Mouse (Mus musculus): ENCODE data around the gene Secisbp2l. TPM values are rescaled to one million over a fixed set of nuclear protein-coding genes. Genes with fewer than 3 reads are reported as not detected.
A peak's percentile ranks its signal among the peaks of the same experiment; 100 is the strongest.

Secisbp2l gene
- polyA plus RNA-seq (2017; shearing (Covaris generic)) = 10 to 100 TPM; 23.0 to 26.0 (median 24.1) TPM

- peak; percentile 88 for ATAC-seq
Observed at GRCm38 (mm10) chr2:125782719-125783109, at the start of gene Secisbp2l. Secisbp2l (minus strand) TSS chr2:125782870.

- peak; percentile 77 for ATAC-seq
Observed at GRCm38 (mm10) chr2:125829924-125830323, 47.3 kb upstream of the Secisbp2l start.

DNA sequence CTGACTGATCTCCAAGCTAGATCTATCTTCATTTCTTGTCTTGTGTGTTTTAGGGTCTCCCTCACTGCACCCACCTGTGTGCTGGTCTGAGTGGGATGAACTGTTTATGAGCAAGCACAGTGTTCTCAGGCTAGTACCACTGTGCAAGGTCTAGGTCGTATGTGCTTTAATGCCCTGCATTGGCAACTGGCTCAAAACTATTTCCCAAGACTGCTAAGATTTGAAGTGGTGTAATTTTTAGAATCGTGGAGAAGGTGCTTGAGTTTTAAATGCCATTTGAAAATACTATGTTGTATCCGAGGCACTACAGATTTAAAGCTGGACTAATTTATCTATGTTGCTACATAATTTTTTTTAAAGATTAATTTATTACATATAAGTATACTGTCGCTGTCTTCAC, 45.2 kb upstream of the Secisbp2l start:
- ATAC-seq = no peak

GRCm38 (mm10) chr2:125826201-125826600, 43.5 kb upstream of the Secisbp2l start:
- no peak for ATAC-seq

DNA sequence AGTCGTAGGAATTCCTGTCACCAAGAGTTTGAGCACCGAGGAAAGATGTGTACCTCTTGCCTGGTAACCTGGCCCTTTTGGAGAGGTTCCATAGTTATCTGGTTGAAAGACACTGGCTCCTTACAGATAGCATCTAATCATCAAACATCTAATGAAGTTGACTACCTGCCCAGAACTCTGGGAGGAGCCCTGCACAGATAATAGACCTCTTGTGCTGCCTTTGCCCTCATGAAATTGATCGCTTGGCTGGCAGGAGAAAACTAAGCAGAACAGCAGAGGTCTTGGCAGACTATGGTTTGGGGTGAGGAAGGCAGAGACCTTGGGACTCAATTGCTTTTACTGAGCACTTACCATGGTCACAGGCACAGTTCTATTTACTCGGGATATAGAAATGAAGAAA, 37.7 kb upstream of the Secisbp2l start:
- ATAC-seq = no peak

DNA sequence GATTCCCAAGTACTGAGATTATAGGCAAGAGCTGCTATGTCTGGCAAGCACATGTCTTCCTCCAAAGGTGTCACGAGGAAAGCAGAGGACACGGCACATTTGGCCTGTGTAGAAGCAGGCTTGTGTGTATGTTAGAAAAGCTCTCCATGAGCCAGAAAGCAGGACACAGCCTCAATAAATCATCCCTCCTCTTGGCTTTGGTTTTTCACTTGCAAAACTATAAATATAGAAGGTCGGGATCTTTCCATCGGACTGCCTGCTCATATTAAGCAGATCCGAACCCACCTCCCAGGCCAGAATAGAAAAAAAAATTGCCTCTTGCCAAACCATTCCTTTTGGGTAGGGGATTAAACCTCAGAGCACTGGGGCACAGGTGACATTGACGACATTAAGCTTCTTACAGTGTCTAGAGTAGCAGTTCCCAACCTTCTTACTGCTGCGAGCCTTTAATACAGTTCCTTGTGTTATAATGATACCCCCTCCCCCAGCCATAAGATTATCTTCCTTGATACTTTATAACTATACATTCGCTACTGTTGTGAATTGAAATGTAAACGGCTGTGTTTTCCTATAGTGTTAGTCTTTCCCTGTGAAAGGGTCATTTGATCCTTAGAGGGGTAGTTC, 31.4 kb upstream of the Secisbp2l start:
- no peak for ATAC-seq

DNA sequence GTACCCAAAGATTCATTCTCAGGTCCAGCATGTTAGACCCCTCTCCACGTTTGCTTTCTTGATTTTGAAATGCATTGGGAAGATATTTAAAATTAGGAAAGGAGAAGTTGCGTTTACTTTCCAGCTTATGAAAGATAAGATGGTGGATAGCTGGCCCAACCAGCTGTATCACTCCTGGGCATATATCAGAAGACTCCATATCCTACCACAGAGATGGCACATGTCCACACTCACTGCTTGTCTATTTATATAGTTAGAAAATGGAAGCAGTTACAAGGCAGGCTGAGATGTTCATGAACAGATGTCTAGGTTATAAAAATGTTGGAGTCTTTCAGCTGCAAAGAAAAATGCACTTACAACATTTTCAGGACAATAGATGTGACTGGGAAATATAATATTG, 28.7 kb upstream of the Secisbp2l start:
- no peak for ATAC-seq

- no peak for ATAC-seq
Observed at GRCm38 (mm10) chr2:125809551-125809950, 26.9 kb upstream of the Secisbp2l start.

DNA sequence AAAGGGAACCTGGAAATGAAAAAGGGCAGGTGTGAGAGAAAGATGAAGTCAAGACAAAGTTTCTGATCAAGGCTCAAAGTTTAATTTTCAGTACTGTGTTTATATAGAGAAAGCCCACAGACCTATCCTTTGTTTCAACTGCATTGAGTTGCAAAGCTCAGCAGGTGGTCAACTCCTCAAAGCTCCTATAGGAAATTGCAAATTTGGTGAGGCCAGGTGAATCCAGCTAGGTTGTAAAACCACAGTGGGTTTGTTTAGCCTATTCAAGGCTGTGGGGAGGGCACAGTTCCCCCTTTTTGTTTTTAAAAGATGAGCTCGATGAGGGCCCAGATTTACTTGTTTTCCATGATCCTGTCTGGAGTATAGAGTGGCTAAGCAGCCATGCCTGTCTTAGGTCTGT, 23.2 kb upstream of the Secisbp2l start:
- no peak for ATAC-seq

GRCm38 (mm10) chr2:125801947-125802346, 19.3 kb upstream of the Secisbp2l start:
- ATAC-seq = no peak

DNA sequence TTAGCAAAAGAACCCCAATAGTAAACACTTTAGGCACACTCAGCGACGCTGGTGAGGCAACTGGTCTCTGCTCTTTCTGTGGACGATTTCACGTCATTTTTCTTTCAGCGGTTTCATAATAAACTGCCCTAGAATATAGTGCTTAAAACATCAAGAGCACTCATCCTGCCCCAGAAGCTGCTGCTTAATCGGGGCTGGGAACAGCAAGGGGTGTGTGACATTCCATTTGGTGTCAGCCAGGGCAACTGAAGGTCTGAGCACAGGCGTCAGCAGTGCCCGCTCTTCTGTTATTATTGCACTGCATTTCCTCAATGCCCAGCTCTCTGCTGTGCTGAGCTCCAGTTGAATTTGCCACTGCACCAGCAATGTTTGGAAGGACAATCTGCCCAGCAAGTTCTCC, 18.4 kb upstream of the Secisbp2l start:
- ATAC-seq = no peak

GRCm38 (mm10) chr2:125800428-125800827, 17.8 kb upstream of the Secisbp2l start:
- no peak for ATAC-seq

GRCm38 (mm10) chr2:125797872-125798271, 15.2 kb upstream of the Secisbp2l start:
- peak; percentile 38 for ATAC-seq

GRCm38 (mm10) chr2:125795118-125795517, 12.4 kb upstream of the Secisbp2l start:
- ATAC-seq = no peak

GRCm38 (mm10) chr2:125794166-125794565, 11.5 kb upstream of the Secisbp2l start:
- no peak for ATAC-seq

- no peak for ATAC-seq
Observed at GRCm38 (mm10) chr2:125792879-125793261, 10.2 kb upstream of the Secisbp2l start.

- ATAC-seq = peak; percentile 16
Observed at GRCm38 (mm10) chr2:125792144-125792878, 9.6 kb upstream of the Secisbp2l start.

DNA sequence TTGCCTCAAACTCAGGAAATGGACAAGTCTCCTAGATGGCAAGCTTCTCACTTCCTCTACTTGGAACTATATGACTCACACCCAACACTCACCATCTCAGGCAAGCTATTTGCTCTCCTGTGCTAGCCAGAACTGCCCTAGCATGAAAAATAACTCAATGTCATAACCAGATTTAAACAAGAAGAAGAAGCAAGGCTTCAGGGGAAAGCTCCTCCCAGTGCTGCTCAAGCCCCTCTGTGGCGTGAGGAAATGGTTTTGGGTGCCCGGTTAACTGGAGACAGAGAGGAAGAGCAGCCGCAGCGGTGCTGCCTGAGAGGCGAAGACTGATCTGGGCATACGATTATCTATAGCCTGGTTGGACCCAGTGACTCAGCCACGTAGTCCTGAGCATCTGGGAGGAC, 8.8 kb upstream of the Secisbp2l start:
- ATAC-seq = peak; percentile 81

- no peak for ATAC-seq
Observed at GRCm38 (mm10) chr2:125790242-125790641, 7.6 kb upstream of the Secisbp2l start.

DNA sequence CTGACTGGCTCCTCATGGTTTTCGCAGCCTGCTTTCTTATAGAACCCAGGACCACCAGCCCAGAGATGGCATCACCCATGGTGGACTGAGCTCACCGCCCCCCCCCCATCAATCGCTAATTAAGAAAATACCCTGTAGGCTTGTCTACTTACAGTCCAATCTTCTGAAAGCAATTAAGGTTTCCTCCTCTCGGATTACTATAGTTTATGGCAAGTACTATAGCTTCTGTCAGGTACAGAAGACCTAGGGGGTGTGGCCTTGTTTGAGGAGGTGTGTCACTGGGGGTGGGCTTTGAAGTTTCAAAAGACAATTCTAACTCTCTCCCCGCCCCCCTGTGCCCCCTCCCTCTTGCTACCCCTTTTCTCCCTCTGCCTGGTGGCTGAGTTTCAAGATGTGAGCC, 6.6 kb upstream of the Secisbp2l start:
- no peak for ATAC-seq

DNA sequence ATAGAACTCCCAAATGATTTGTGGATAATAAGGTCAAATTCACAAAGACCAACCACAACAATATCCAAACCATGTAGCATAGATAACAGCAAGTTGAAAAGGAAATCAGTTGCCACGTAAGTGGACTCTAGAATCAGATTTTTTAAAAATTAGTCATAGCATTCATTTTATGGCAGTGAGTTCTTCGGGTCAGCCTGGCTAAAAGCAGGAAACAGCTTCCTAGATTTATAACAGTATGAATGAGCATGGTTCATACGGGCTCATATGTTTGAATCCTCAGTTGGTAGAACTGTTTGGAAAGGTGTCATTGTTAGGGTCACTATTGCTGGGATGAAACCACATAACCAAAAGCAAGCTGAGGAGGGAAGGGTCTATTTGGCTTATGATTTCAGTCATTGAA, 6.1 kb upstream of the Secisbp2l start:
- no peak for ATAC-seq

- ATAC-seq = peak; percentile 63
Observed at GRCm38 (mm10) chr2:125788351-125788750, 5.7 kb upstream of the Secisbp2l start.

GRCm38 (mm10) chr2:125785021-125785420, 2.4 kb upstream of the Secisbp2l start:
- ATAC-seq = no peak

- ATAC-seq = no peak
Observed at GRCm38 (mm10) chr2:125784392-125784791, 1.7 kb upstream of the Secisbp2l start.
